Mouse (Mus musculus) brain, embryonic 14.5 days (tissue): Measurements from ENCODE around the gene Rhot2. TPM values are rescaled to one million over a fixed set of nuclear protein-coding genes. Genes with fewer than 3 reads are reported as not detected.

Source experiments
- DNase-seq: peaks from one replicate; pipeline ENCODE4 v3.0.0-alpha.2; 2011; ENCODE audit warnings: low read depth
- CTCF ChIP-seq: fragments of 200-500 bp; IDR thresholded peaks from 2 replicates; pipeline ENCODE4 v1.5.1; 2012; ENCODE audit warnings: inconsistent platforms, mild to moderate bottlenecking, moderate library complexity, borderline replicate concordance; ENCODE audit not compliant: insufficient read depth, insufficient read length; ENCODE audit errors: extremely low read depth
- POLR2A ChIP-seq: fragments of 200-500 bp; IDR thresholded peaks from 2 replicates; pipeline ENCODE4 v1.6.1; 2012; ENCODE audit warnings: mild to moderate bottlenecking, inconsistent platforms, borderline replicate concordance; ENCODE audit not compliant: poor library complexity, insufficient read depth, insufficient read length, severe bottlenecking; ENCODE audit errors: extremely low read depth
- polyA plus RNA-seq: library from polyadenylated mRNA; depleted of rRNA; stranded (reverse); fragments of >200 nt; gene quantifications from 2 replicates; pipeline ENCODE4 v1.2.3, GENCODE M21; 2012

The Rhot2 gene
- polyA plus RNA-seq, 1 experiment: 88.4 TPM

- no peak for DNase-seq
- TF ChIP-seq POLR2A: no peak
- TF ChIP-seq CTCF: no peak
Observed at GRCm38 (mm10) chr17:25880196-25880910, 35.7 kb upstream of the Rhot2 start, which contains the start of gene Wfikkn1. Gene Wfikkn1 (minus strand): TSS chr17:25880858.

GRCm38 (mm10) chr17:25879750-25880149 lies 35.1 kb upstream of the Rhot2 start:
- no peak for DNase-seq
- TF ChIP-seq CTCF (no peak), POLR2A (no peak)

GRCm38 (mm10) chr17:25879261-25879660 lies 34.6 kb upstream of the Rhot2 start:
- DNase-seq: no peak
- no peak for TF ChIP-seq POLR2A
- peak; percentile 48; the same call in 1 of the 2 replicates for TF ChIP-seq CTCF

DNA sequence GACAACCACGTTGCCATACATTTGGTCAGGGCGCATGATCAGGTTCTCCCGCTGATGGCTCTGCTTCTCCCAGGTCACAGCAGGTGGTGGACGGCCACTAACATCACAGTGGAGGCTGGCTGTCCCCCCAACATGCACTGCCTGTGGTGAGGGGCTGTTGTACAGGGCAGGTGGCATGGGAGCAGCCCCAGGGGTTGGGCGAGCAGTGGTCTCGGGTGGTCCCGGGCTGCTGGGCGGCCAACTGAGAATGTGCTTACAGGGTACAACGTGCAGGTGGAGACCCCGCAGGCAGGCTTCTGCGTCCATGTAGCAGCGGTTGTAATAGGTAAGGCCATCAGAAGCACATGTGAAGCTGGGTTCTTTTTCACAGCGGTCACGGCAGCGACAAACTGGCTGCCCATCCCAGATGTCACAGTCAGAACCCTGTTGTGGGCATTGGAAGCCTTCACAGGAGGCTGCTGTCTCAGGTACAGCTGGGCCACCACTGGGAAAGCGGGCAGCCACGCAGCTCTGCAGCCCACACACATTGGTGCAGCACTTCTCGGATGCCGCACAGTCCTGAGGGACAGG lies 34.0 kb upstream of the Rhot2 start:
- TF ChIP-seq CTCF: no peak
- no peak for TF ChIP-seq POLR2A
- DNase-seq: no peak

DNA sequence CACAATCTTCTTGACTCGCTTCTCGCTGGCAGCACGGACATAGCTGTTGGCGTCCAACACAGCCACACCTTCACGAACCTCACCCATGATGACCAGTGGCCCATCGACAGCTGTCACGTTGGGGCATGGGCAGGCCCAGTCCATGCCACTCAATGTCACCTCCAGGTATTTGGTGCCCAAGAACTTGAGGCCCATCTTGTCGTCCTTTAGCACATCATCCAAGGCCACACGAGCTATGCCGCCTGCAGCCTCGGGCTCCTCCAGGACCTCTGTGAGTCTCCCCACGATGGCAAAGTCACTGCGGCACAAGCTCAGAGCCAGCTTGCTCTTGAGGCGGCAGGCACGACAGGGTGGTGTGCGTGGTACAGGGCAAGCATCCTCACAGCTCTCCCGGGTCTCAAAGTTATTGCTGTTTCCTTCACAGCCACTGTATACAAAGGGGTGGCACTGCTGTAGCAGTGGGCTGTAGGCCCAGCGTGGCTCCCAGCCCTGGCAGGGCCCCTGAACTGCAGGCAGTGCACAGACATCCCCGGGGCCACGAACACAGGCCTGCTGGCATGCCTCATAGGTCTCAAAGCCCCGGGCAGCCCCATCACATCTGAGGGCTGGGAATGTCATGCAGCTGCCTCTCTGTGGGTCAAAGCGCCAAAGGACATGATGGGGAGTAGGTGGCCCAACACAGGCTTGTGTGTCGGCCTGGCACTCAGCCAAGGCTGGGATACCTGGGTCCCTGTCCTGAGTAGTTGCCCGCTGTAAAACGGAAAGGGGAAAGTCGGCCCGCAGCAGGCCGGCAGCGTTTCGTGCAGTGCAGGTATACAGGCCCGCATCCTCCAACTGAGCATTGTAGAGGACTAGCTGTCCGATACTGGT lies 33.3 kb upstream of the Rhot2 start:
- DNase-seq: no peak
- TF ChIP-seq CTCF (no peak), POLR2A (no peak)

DNA sequence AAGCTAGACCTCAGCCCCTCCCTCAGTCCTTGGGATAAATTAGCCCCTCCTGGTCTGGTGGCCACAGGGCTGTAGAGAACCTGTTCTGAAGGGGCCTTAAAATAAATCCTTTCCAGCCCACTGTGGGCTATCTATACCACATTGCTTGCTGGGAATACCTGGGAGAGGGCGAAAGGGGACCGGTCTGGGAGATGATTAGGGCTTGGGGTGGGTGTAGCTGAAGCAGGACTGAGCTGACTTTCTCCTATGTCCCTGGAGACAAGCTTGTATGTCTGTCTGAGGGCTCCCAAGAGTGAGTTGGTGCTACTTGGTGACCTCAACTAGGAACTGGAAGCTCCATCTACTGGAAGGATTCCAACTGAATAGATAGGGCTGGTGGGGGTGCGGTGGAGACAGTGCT lies 32.4 kb upstream of the Rhot2 start:
- no peak for TF ChIP-seq CTCF
- no peak for TF ChIP-seq POLR2A

GRCm38 (mm10) chr17:25876347-25876915 lies 31.8 kb upstream of the Rhot2 start:
- TF ChIP-seq CTCF: no peak
- TF ChIP-seq POLR2A: no peak
- no peak for DNase-seq

More for the DNA sequence above, 32.4 kb upstream of the Rhot2 start:
- DNase-seq: no peak

- peak; percentile 80; the same call in 1 of the 2 replicates for TF ChIP-seq POLR2A
- TF ChIP-seq CTCF: no peak
Observed at GRCm38 (mm10) chr17:25875171-25876136, 30.8 kb upstream of the Rhot2 start.

DNA sequence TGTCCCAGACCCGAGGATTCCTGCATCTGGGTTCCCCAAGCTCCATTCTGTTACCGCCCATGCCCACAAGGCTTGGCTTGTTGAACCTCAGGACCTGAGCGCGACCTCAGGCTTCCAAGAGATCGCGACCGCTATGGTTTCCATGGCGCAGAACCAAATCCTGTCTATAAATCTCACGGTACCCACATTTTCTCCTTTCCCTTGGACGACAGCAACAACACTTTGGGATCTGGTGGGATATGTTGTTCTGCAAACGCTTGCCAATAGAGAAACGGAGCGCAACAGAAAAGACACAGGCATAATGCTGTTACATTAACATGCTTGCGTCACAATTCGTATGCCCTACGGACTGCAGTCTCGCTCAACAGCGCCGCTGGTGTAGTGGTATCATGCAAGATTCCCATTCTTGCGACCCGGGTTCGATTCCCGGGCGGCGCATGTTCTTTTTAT lies 30.1 kb upstream of the Rhot2 start, which contains the start of gene Mettl26:
Gene Mettl26 (plus strand): TSS at position 354 of the 450 bp plus-strand sequence.
- DNase-seq: peak; percentile 97
- TF ChIP-seq POLR2A: no peak
- no peak; the same call in 1 of the 2 replicates for TF ChIP-seq CTCF

More at GRCm38 (mm10) chr17:25875171-25876136, 30.8 kb upstream of the Rhot2 start:
- DNase-seq: peak; percentile 96
